Mouse (Mus musculus): ENCODE data around the gene Gipc3. TPM values are rescaled to one million over a fixed set of nuclear protein-coding genes. Genes with fewer than 3 reads are reported as not detected.

Gipc3 gene
- 1.8 and 2.4 TPM in 2 replicates for polyA plus RNA-seq (2012; rRNA removed)

DNA sequence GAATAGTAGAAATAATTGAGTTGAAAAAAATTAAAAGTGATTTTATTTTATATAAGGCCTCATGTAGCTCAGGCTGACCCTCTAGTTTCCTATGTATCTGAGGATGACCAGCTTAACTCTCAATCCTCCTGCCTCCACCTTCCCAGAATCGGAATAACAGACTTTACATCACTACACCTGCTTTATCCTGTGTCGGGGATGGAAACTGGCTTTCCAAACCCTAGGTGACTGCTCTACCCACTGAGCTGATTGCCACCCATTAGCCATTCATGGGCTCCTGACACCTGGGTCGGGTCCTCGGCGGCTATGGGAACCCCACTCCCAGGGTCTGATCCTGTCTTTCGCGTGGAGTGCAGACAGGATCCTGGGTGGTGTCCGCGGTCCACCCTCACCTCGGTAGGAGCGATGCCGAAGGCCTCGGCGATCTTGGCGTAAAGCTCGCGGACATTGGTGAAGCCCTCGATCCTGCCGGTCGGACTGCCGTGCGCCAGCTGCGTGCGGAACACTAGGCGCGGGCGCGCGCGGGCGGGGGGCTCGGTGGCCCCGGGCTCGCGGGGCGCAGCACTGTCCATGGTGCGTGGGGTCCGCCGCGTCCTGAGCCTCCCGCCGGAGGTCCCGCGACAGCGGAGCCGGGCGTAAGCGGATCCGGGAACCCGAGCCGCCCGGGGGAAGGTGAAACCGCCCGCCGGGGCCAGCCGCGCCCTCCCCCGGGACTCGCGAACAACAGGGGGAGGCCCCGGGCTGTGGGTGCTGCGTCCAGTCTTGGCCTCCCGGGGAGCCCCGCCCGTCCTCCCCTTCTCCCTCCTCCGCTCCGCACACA lies at the start of gene Gipc3:
Gipc3 (minus strand) TSS at position 581 of the 820 bp plus-strand sequence.

GRCm38 (mm10) chr10:81392781-81393185 lies 49.7 kb upstream of the Gipc3 start, which contains the start of gene Smim24:
Gene Smim24 (plus strand): TSS chr10:81393051.

GRCm38 (mm10) chr10:81388505-81389055 lies 45.5 kb upstream of the Gipc3 start, which contains the start of gene Gm48552:
Gene Gm48552 (plus strand): TSS chr10:81389005.

DNA sequence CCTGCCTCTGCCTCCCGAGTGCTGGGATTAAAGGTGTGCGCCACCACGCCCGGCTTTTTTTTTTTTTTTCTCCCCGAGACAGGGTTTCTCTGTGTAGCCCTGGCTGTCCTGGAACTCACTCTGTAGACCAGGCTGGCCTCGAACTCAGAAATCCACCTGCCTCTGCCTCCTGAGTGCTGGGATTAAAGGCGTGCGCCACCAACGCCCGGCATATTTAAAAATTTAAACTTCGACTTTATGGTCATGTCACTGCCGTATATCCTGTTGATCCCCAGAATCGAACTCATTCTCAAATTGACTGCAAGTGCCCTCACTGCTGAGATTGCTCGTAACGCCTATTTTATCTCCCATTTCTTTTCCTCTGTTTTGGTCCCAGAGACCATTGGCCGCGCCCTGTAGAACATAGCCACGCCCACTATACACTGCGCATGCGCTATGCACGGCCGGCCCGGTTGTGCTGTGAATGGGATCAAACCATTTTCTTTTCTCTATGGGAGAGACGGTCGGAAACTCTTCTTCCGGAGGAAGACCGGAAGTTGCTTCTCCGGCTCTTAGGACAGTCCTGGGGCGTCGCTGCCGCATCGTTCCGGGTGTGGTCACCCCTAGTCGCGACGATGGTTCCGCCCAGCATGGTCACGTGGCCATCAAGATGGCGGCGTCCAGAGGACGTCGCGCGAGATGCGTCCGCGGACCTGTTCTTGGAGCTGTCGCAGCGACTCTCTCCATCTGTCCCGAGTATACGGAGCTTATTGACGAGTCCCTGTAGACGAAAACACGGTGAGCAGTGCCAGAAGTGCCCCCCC lies 40.9 kb upstream of the Gipc3 start, which contains the start of the genes Dohh and Gm48551:
Dohh (plus strand) TSS at position 627 of the 803 bp plus-strand sequence.
Gm48551 (plus strand) TSS at position 665 of the 803 bp plus-strand sequence.

GRCm38 (mm10) chr10:81377793-81378552 lies 34.9 kb upstream of the Gipc3 start, which contains the start of gene Fzr1:
Gene Fzr1 (minus strand): TSS chr10:81378516.

GRCm38 (mm10) chr10:81365672-81366476 lies 22.8 kb upstream of the Gipc3 start, which contains the start of gene 4930404N11Rik:
Gene 4930404N11Rik (minus strand): TSS chr10:81365816.

GRCm38 (mm10) chr10:81356991-81357844 lies 14.2 kb upstream of the Gipc3 start, which contains the start of gene Mfsd12:
Gene Mfsd12 (plus strand): TSS chr10:81357491.

GRCm38 (mm10) chr10:81350351-81351063 lies 7.4 kb upstream of the Gipc3 start, which contains the start of gene Hmg20b:
Gene Hmg20b (minus strand): TSS chr10:81350480.

GRCm38 (mm10) chr10:81328386-81328785 lies 14.7 kb downstream of the Gipc3 start, which contains the start of gene Tbxa2r:
Gene Tbxa2r (plus strand): TSS chr10:81328731.

GRCm38 (mm10) chr10:81320550-81321347 lies 22.3 kb downstream of the Gipc3 start, which contains the start of gene Cactin:
Gene Cactin (plus strand): TSS chr10:81321103.

DNA sequence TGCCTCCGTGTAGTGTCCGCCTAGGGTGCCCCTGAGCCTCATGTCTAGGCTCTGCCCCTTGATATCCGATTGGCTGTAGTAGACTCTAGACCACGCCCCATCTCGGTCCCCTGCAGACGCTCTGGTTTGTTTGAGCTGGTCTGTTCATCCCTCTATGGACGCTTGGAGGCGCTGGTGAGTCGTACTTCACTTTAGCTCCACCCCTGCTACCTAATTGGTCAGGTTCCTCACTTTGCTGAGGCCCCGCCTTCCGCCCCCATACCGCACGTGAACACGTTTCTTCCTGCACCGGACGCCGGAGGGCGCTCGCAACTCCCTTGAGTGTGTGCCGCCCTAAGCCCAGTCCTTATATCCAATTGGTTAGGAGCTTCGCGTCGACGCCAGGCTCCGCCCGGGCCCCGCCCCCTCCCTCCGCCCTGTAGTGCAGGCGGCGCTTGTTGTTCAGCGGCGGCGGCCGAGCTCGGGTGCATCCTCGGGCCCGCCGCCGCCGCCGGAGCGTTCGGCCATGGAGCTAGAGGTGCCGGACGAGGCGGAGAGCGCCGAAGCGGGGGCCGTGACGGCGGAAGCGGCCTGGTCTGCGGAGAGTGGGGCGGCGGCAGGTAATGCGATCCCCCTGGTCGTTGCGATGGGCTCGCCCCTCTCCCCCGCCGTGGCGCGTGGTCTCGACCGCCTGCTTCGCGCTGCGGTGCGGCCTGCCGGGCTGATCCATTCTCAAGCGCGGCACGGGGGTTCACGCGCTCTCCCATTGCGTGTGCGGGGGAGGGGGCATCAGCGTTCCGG lies 50.3 kb downstream of the Gipc3 start, which contains the start of gene Pip5k1c:
Pip5k1c (plus strand) TSS at position 410 of the 780 bp plus-strand sequence.

DNA sequence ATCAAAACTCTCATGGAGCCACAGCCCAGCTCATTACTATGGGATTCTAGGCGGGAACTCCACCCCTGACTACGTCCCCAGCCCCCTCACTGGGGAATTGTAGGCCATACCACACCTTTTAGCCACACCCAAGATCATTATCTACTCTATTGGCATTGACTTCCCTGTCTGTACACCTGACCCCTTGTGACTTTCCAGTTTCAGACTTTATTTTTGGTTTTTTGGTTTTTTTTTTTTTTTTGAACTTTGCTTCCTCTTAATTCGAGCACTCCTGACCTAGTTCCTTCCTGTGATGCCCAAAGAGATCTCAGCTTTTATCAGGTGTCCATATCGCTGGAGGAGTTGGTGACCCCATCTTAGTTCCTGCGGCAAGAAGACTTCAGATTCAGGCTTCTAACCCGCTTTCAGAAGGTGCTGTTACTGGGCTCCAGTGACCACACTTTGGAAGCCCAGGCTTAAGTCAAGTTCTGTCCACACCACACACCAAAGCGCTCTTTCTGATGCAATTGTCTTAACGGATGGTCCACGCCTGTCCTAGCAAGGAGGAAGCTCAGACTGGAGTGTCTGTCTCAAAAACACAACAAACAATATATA lies 51.5 kb downstream of the Gipc3 start, which contains the start of gene Tjp3:
Tjp3 (minus strand) TSS at position 71 of the 594 bp plus-strand sequence.

All from ovary, adult 2 months (tissue).